Mouse (Mus musculus) CD8-positive naive resting alpha-beta T cell, adult 2 months (primary cell): ENCODE measurements around the gene Gabarap.
"Not testable (repeated sequence)": the region's sequence is repeated elsewhere in the genome, so short reads cannot be mapped to it uniquely, and the experiment has no call there.

Experiments
- DNase-seq, 2 experiments: peaks; one replicate each; pipeline ENCODE4 v3.0.0; 2022; ENCODE audit warnings: low read depth in 2 of 2, low spot score in 2 of 2

Gabarap gene

DNA sequence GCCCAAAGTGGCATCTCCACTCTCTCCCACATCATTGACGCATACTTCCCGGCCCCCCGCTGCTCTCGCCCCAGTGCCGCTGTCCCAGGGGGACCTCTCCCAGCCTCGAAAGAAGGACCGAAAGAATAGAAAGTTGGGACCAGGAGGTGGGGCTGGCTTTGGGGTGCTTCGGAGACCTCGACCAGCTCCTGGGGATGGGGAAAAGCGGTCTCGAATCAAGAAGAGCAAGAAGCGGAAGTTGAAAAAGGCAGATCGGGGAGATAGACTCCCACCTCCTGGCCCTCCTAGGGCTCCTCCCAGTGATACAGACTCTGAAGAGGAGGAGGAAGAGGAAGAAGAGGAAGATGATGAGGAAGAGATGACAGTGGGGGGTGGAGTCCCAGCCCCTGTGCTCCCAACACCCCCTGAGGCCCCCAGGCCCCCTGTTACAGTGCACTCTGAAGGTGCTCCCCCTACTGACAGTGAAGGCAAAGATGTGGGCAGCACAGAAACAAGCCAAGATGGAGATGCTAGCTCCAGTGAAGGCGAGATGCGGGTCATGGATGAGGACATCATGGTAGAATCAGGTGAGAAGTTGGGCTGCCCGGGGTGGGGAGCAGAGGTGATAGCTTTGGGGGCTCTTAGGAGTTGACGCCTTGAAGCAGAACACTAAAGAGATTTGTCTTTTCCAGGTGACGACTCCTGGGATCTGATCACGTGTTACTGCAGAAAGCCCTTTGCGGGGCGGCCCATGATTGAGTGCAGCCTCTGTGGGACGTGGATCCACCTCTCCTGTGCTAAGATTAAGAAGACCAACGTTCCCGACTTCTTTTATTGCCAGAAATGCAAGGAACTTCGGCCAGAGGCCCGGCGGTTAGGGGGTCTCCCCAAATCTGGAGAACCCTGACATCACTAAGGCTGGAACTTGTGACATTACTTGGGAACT, 7.9 kb downstream of the Gabarap start:
- no peak for DNase-seq

DNA sequence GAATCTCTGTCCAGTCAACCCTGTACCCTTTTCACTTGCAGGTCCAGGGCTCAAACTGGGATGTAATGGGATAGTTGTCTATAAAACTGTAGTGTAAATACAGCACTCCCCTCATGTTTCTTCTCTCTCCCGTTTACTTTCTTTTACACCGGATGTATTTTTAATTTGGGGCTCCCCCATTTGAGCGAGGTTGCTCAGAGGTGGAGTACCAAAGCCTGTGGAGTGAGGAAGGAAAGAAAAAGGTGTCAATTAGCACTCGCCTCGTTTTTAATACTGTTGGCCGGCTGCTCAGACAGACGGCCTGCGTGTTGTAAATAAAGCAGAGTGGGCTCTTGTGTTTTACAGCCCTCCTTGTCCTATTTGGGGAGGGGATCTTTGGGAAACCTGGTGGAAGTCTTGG, 8.7 kb downstream of the Gabarap start:
- no peak for DNase-seq

DNA sequence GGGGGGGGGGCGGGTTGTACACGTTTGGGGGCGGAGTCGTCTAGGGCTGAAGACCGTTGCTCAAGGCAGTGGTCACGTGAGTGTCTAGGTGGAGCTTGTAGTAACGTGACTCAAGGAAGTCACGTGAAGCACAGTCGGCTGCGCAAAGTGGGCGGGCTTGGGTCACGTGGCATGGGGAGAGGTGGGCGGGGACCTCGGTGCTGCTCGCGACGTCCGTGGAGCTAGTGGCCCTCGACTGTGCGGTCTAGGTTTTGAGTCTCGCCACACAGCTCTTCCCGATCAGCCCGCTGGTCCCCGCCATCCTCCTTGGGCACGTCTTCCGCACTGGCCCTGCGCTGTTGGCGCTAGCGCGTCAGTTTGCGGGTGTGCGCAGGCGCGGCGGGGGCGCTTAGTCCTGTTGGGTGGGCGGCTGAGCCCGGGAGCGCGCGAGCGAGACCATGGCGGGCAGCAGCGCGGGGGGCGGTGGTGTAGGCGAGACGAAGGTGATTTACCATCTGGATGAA, 9.5 kb downstream of the Gabarap start, which contains the start of gene Dvl2:
Dvl2 (plus strand) TSS at position 200 of the 503 bp plus-strand sequence.
- DNase-seq = peak; percentile 69 to 81

DNA sequence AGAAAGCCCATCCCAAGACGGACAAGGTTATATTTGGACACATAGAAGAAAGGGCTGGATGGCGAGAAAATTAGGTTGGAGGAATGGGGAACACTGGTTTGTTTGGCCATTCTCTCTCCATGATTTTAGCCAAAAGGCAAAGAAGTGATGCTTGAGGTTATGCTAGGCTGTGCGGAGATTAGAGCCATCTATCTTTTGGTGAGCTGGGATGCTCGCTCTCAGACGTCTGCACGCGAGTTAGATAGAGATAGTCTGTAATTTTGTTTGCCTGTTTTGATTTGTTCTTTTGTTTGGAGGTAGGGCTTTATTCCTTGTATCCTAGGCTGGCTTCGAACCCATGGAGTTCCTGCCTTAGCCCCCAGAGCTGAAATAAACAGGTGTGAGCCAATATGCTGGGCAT, 10.2 kb downstream of the Gabarap start:
- no peak for DNase-seq

DNA sequence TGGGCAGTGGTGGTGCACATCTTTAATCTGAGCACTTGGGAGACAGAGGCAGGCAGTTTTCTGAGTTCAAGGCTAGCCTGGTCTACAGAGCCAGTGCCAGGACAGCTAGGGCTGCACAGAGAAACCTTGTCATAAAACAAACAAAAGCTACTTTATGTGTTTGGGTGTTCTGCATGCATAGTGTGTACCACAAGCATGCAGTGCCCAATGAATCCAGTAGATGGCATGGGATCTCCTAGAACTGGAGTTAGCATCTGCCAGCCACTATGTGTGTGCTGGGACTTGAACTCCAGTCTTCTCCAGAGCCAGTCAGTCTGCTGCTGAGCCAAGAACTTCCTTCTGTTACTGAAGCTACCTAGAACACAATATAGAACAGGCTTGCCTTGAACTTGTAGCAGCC, 10.9 kb downstream of the Gabarap start:
- peak; percentile 52 to 73 for DNase-seq

DNA sequence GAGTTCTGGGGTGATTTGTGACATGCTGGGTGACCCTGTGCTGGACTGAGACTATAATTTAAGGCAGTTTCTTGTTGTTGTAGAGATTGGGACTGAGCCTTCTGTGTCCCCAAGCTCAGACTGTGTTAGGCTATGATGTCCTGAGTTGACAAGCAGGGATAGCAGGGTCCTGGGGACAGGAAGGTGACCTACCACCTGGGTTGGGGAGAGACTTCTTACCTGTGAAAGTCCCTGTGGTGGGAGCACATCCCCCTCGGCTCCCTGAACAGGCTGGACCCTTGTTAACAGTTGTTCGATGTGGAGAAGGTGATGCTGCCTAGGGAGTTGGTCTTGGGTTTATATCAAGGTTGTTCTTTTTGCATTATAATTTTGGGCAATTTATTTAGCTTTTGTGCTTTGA, 11.5 kb downstream of the Gabarap start:
- DNase-seq = no peak

DNA sequence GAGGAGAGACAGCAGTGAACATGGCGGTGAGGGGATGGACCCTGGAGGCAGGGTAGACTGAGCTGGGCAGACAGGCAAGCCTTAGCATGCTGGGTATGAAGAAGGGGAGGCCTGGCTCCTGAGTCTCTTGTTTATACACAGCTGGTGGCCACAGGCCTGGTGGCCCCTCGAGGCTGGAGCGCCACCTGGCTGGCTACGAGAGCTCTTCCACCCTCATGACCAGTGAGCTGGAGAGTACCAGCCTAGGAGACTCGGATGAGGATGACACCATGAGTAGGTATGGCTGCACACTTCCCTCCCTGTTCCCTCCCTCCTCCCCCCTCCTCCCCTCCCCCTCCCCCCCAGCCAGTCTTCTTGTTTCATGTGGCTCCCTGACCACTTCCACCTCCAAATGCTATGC, 14.6 kb downstream of the Gabarap start:
- DNase-seq = peak; percentile 55 to 60

DNA sequence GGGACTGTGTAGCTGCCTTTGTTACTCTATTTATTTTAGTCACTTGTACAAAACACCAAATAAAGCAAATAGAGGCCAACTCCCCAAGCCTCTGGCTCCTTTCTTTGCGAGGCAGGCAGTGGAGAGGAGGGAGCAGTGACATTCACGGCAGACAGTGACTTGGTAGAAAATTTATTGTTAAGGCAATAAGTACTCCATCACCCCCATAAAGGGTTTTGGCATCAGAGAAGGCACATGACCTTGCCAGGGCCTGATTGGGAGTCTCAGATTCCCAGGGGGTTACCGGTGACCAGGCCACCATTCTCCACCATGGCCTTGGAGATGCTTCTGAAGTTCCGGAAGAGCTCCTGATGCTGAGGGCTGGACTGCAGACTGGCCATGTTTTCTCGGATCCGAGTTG, 19.1 kb downstream of the Gabarap start:
- DNase-seq = no peak

DNA sequence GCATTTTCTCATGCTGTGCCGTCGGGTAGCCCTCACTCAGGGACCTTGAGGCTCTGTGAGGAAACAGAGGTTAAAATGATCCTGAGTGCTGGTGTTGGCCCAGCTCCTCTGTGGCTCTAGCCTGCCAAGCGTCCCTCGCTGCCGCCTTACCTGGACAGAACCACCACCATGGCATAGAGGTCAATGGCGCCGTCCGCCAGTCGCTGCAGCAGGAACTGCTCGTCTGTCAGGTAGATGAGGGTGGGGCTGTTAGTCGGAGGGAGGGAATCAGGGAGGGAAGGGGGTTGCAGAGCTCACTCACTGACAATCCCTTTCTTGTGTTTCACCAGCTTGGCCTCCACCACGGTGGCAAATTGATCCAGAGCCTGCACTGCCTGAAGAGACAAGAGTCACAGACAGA, 19.6 kb downstream of the Gabarap start:
- no peak for DNase-seq

DNA sequence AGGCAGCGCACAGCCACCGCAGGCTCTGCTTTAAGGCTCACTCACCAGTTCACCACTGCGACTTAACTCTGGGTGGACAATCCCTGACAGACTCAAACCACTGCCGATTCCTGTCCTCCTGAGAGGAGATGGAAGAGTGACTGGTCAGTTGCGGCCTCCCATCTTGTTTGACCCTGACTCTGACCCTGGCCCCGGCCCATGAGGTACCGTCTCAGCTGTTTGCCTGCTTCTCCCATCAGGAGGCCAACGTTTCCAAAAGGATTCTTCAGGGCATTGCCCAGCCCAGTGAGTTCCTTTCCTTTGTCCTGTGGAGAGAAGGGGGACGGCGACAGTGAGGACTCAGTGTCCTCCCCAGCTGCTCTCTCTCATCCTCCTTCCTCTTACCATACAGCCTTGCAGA, 20.0 kb downstream of the Gabarap start:
- no peak for DNase-seq

DNA sequence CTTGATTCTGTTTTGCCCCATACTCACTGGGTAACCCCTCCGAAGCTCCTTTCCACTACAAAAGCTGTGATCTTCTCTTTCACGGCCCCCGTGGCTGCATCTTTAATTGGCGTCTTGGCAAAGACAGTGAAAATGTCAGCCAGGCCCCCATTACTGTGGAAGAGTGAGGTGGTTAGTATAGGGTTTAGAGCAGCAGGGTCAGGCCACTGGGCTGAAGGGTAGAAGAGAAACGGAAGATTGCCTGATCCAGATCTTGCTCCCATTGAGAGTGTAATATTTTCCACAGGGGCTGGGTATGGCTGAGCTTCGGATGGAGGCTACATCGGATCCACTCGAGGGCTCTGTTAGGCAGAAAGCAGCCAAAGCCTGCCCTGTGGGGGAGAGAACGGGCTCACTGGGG, 22.0 kb downstream of the Gabarap start:
- no peak for DNase-seq

DNA sequence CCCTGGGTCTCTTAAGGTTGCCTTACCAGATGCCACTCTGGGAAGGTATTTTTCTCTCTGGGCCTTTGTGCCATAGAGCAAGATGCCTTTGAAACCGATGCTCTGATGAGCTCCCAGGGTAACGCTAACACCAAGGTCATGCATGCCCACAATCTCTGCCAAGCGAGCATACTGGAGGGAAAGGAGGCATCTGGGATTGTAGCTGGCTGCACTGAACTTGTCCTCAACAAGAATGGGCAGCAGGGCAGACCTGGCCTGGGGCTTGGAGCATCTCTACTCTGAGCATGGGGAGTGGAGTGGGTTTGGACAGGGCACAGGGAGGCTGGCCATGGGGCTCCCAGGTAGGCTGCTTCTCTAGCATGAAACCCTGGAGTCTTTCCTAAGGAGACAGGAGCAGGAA, 22.5 kb downstream of the Gabarap start:
- DNase-seq = no peak

DNA sequence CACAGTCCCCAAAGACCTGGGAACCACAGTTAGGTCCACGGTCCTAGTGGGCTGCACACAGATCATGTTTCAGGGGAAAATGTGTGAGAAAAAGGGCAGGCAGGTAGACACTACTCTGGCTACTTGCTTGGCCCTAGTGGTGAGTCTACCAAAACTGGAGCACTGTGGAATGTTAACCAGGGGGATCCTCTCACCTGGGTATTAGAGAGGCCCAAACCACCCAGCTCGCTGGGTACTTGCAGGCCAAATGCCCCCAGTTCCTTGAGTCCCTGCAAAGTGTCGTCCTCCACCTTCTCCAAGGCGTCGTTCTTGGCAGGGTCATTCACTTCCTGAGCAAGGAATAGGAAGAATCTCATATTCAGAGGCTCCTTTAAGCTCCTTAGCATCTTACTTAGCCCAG, 23.1 kb downstream of the Gabarap start:
- no peak for DNase-seq

DNA sequence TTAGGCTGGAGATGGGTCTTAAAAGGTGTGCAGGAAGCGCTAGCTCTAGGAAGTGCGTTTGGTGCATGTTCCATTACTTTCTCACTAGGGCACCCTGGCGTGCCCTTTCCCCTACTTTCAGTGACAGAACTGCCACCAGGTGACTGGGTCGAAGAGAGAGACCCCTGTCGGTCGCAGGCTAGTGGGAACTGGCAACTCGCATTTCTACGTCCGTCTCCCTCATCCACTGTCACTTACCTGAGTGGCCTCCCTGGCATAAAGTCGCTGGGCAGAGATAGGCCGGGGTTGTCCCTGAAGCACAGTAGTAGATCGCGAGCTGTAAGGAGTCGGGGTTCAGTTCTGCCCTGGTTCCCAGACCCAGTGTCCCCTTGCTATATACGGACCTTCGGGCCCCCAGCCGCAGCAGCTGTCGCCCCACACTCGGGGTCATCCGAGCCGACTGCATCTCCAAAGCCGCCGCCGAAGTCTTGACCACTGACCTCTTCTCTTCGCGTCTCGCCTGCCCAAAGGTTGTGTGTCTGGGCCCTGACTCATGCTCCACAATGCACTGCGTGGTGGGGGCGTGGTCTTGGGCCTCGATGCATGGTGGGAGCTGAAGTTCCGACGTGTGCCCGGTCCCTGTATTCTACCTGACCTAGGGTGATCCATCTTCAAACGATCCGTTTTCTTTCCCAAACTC, 24.1 kb downstream of the Gabarap start, which contains the start of gene Acadvl:
Acadvl (minus strand) TSS at position 532 of the 679 bp plus-strand sequence.
- DNase-seq = peak; percentile 48 to 67

DNA sequence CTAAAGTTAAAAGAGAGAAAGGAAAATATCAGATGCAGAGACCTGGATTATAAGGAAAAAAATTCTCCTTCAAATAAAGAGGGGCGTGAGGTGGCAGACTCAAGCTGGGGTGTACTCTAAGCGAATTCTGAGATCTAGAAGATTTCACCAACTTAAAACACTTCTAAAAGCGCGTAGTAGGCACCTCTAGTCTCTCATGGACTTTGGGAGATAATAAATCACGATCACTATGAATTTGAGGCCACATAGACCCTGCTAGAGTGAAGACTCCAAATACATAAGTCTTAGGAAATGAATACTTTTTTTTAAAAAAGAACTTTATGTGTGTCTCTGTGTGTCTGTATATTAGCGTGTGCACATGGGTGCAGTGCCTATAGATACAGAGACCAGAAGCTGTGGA, 24.7 kb downstream of the Gabarap start:
- DNase-seq = no peak

DNA sequence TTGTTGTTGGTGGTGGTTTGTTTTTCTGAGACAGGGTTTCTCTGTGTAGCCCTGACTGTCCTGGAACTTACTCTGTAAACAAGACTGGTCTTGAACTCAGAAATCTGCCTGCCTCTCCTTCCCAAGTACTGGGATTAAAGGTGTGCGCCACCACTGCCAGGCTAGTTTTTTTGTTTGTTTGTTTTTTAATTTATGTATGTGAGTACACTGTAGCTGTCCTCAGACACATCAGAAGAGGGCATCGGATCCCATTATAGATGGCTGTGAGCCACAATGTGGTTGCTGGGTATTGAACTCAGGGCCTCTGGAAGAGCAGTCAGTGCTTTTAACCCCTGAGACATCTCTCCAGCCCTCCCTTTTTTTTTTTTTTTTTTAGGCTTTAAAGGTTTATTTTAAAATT, 25.2 kb downstream of the Gabarap start:
- not testable (repeated sequence) for DNase-seq

DNA sequence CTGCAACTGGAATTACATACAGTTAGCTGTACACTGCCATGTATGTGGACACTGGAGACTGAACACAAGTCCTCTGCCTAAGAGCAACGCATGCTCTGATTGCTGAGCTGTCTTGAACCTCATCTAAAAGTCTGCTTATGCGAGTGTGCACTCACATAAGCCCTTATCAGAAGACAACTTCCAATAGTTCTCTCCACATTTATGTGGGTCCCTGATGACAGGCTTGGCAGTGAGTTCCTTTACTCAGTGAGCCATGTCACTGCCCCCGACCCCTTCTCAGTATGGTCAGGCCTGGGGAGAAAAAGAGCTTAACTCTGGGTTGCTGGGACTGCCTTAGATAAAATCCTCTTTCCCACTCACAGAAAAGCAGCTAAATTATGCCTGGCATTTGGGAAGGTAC, 25.7 kb downstream of the Gabarap start, which contains the start of gene Dlg4:
Dlg4 (plus strand) TSS at position 274 of the 400 bp plus-strand sequence.
- no peak for DNase-seq

DNA sequence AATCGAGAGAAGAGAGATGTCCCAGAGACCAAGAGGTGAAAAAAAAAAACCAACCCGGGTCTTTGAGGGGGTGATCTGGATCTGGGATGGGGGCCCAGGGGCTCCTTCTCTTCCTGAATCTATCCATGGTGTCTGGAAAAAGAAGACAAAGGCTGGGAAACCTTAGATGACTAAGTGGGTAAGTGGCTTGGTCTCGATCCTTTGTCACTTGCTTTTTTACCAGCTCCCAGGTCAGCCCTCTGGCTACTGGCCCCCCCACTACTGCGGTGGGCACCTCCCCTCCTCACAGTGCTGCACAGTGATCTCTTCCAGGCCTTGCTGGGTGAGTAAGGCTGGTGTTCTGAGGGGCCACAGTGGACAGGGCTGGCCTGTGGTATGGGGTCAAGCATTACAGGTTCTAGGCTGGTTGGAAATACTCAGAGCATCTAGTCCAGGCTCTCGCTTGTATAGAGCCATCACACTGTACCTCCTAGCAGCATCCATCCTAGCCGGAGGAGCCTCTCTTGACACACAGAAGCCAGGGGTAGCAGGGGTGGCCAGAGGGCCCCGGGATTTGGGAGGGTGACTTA, 26.3 kb downstream of the Gabarap start:
- DNase-seq = no peak

DNA sequence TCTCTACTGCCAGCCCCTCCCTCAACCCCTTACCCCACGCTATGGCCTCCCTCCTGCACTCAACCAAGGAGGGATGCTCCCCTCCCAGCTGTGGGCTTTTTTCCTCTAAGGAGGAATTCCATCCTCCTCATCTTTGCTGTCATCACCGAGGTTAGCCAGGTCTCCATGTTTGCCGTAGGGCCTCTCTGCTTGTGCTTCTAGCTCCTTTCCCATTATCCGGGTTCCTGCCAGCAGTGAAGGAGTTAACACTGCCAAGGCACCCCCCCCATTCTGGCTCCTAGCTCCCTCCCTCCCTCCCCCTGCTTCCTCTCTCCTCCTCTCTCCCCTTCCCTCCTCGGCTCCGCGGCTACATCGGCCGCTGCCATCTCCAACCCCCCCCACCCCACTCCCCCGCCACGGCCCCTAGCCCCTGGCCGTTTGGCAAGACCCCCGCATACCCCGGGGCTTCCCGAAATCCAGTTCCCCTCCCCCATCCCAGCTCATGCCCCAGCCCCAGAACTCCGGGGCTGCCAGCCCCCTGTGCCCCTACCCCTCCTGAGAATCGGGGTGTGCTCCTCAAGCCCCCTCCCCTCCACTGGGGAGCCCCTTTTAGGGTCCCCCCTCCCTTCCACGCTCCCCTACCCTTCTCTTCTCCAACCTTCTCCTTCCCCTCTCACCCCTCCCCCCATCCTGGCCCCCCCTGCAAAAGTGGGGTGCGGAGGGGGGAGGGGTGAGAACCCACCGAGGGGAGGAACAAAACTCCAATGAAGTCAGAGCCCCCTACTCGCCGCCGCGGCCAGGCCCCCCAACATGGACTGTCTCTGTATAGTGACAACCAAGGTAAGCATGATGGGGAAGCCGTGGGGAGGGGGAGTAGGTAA, 27.4 kb downstream of the Gabarap start:
- DNase-seq = no peak

DNA sequence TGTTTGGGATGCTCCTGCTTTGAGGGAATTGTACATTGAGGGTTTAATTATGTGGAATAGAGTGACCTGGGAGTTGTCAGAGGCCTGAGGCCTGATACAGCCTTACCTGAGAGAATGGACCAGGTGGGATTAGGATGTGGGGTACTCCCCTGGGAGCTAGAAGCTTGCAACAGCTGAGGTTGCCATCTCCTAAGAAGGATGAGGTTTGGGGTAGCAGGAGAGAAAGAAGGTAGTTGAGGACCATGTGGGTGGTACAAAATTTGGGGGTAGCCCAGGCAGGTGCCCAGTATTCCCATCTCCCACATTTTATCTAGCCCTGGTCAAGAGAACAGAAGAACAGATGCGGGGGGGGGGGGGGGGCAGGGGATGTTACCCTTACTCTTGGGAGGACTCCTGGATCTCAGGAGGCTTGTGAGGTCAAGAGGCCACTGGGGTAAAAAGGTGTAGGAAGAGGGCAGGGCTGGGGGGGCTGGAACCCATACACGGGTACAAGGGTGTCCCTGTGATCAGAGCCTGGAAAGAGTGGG, 28.6 kb downstream of the Gabarap start:
- no peak for DNase-seq
